Mouse (Mus musculus): Measurements from ENCODE around the gene Dyx1c1. TPM values are rescaled to one million over a fixed set of nuclear protein-coding genes. Genes with fewer than 3 reads are reported as not detected.
A peak's percentile ranks its signal among the peaks of the same experiment; 100 is the strongest.

The Dyx1c1 gene
- polyA plus RNA-seq, 1 experiment from 2014 or later: 0.77 TPM

- no peak for TF ChIP-seq CTCF (IDR thresholded peaks at IDR 0.05)
- in situ Hi-C loops (cut with MboI; ENCODE audit: low pct_unique_long_range_greater_than_20kb): no loop called here
- no peaks in the 10 kb centered on the region for H3K27me3 ChIP-seq
- ChIA-PET POLR2A (no interaction called here), CTCF (interaction anchor here (1.4 to 2.1 kb wide), 2 partner anchors 8 to 48 kb away, joined by 3 to 6 read pairs; partner anchors contain the start of gene Rab27a)
- DNase-seq (ENCODE audit: low read depth, low spot score) (no peak), ATAC-seq (no peak)
Observed at GRCm38 (mm10) chr9:72996806-72997205, 38.2 kb downstream of the Dyx1c1 start.

- POLR2A ChIA-PET: no interaction called here
- no peak for TF ChIP-seq CTCF (IDR thresholded peaks at IDR 0.05)
- CTCF ChIA-PET: interaction anchor here (0.7 to 2.0 kb wide), 2 partner anchors 10 to 11 kb away, joined by 3 to 5 read pairs; no protein-coding TSS in a partner anchor
- no peak for DNase-seq (ENCODE audit: low read depth, low spot score)
- ATAC-seq: no peak
- no peaks in the 10 kb centered on the region for H3K27me3 ChIP-seq
- in situ Hi-C loops (cut with MboI; ENCODE audit: low pct_unique_long_range_greater_than_20kb): no loop called here
Observed at GRCm38 (mm10) chr9:73000487-73000886, 41.9 kb downstream of the Dyx1c1 start.

- ChIA-PET CTCF (interaction anchor here (1.1 kb wide), 1 partner anchor 12 kb away, joined by 4 read pairs; no protein-coding TSS in a partner anchor), POLR2A (no interaction called here)
- in situ Hi-C loops (cut with MboI; ENCODE audit: low pct_unique_long_range_greater_than_20kb): no loop called here
- DNase-seq (ENCODE audit: low read depth, low spot score) (no peak), ATAC-seq (no peak)
- TF ChIP-seq CTCF (IDR thresholded peaks at IDR 0.05): no peak
- no peaks in the 10 kb centered on the region for H3K27me3 ChIP-seq
Observed at GRCm38 (mm10) chr9:73001314-73002011, 42.9 kb downstream of the Dyx1c1 start.

DNA sequence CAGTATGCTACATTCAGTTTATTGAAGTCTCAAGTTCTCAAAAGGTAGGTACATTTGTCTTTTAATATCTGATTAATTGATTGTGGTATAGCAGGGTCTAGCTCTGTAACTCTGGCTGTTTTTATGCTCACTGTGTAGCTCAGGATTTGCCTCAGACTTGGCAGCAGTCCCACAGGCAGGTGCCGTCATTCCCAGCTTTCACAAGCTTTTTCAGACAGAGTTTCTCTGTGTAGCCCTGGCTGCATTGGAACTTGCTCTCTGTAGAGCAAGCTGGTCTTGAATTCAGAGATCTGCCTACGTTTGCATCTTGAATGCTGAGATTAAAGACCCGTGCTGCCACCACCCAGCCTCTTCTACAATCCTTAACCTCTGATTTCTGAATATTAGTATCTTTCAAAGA, 43.6 kb downstream of the Dyx1c1 start:
- no peak for TF ChIP-seq CTCF (IDR thresholded peaks at IDR 0.05)
- no peak for ATAC-seq
- ChIA-PET CTCF (interaction anchor here (1.1 kb wide), 1 partner anchor 11 kb away, joined by 4 read pairs; no protein-coding TSS in a partner anchor), POLR2A (no interaction called here)
- H3K27me3 ChIP-seq: no peaks in the 10 kb centered on the region
- in situ Hi-C loops (cut with MboI; ENCODE audit: low pct_unique_long_range_greater_than_20kb): no loop called here
- DNase-seq (ENCODE audit: low read depth, low spot score): no peak

GRCm38 (mm10) chr9:73004076-73004475, 45.5 kb downstream of the Dyx1c1 start:
- CTCF ChIA-PET: interaction anchor here (1.1 kb wide), 1 partner anchor 9 kb away, joined by 4 read pairs; no protein-coding TSS in a partner anchor
- POLR2A ChIA-PET: no interaction called here

GRCm38 (mm10) chr9:73005106-73005505, 46.5 kb downstream of the Dyx1c1 start:
- POLR2A ChIA-PET: no interaction called here
- H3K27me3 ChIP-seq: no peaks in the 10 kb centered on the region
- CTCF ChIA-PET: no interaction called here
- in situ Hi-C loops (cut with MboI; ENCODE audit: low pct_unique_long_range_greater_than_20kb): no loop called here
- DNase-seq (ENCODE audit: low read depth, low spot score) (no peak), ATAC-seq (no peak)
- TF ChIP-seq CTCF (IDR thresholded peaks at IDR 0.05): no peak

More at GRCm38 (mm10) chr9:73004076-73004475, 45.5 kb downstream of the Dyx1c1 start:
- H3K27me3 ChIP-seq: no peaks in the 10 kb centered on the region
- ATAC-seq: no peak
- in situ Hi-C loops (cut with MboI; ENCODE audit: low pct_unique_long_range_greater_than_20kb): no loop called here
- no peak for TF ChIP-seq CTCF (IDR thresholded peaks at IDR 0.05)
- no peak for DNase-seq (ENCODE audit: low read depth, low spot score)

DNA sequence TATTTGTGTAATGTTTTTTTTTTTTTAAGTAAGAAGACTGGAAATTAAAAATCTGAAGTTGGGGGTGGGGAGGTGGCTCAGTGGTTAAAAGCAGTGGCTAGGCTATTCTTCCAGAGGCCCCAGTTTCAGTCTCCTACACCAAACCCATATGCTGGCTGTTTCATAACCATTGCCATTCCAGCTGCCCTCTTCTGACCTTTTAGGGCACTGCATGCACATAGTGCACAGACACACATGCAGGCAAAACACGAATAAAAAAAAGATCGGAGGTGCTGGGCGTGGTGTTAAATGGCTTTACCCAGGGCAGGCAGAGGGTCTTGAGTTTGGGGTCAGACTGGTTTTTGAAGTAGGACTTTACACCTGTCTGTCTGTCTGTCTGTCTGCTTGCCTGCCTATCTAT, 47.6 kb downstream of the Dyx1c1 start:
- TF ChIP-seq CTCF (IDR thresholded peaks at IDR 0.05): peak; percentile 45
- ChIA-PET CTCF (no interaction called here), POLR2A (no interaction called here)
- no peak for ATAC-seq
- in situ Hi-C loops (cut with MboI; ENCODE audit: low pct_unique_long_range_greater_than_20kb): no loop called here
- H3K27me3 ChIP-seq: no peaks in the 10 kb centered on the region
- DNase-seq (ENCODE audit: low read depth, low spot score): no peak

DNA sequence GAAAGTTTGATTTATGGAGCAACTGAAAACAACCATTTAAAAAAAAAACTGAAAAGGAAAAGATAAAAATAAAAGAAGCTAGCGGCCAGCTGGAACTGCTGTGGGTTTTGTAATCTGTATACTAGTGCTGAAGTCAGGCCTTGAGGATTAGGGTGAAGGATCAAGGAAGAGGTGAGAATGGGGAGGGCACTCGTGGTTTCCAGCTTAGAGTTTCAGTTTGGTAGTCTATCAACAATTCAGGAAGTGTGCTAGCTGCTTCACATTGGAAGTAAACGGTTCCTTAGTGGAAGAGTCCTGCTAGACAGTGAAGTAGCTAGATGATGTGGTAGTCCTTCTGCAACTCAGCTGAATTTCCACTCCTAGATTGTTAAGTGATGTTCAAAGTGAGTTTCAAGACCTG, 49.8 kb downstream of the Dyx1c1 start:
- ATAC-seq (no peak), DNase-seq (ENCODE audit: low read depth, low spot score) (no peak)
- no peaks in the 10 kb centered on the region for H3K27me3 ChIP-seq
- in situ Hi-C loops (cut with MboI; ENCODE audit: low pct_unique_long_range_greater_than_20kb): no loop called here
- ChIA-PET CTCF (interaction anchor here (1.3 kb wide), 1 partner anchor 24 kb away, joined by 3 read pairs; no protein-coding TSS in a partner anchor), POLR2A (interaction anchor here (0.7 kb wide), 1 partner anchor 200 kb away, joined by 4 read pairs; no protein-coding TSS in a partner anchor)
- TF ChIP-seq CTCF (IDR thresholded peaks at IDR 0.05): no peak

GRCm38 (mm10) chr9:73012629-73013028, 54.0 kb downstream of the Dyx1c1 start:
- ATAC-seq: no peak
- ChIA-PET CTCF (interaction anchor here (0.9 to 1.6 kb wide), 7 partner anchors 8 to 79 kb away, joined by 3 to 4 read pairs (median 3); no protein-coding TSS in a partner anchor), POLR2A (interaction anchor here (0.5 kb wide), 1 partner anchor 213 kb away, joined by 3 read pairs; no protein-coding TSS in a partner anchor)
- in situ Hi-C loops (cut with MboI; ENCODE audit: low pct_unique_long_range_greater_than_20kb): no loop called here
- no peak for TF ChIP-seq CTCF (IDR thresholded peaks at IDR 0.05)
- no peak for DNase-seq (ENCODE audit: low read depth, low spot score)
- no peaks in the 10 kb centered on the region for H3K27me3 ChIP-seq

DNA sequence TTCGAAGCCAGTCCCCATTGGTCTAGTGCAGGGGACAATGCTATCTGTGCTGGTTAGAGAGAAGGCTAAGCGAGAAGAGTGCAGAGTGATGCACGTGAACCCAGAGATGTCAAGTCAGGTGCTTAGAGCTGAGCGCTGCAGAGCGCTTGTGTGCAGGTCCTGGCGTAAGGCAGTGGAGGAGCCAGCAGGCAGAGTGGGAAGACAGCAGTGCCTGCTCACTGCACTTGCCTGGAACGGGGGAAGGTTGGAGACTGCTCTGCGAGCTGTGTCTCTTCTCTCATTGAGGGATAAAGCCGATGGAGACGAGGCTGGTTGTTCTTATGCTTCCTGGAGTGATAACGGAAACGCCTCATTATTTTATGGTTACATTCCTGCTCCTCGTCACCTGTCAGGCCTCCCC, 56.1 kb downstream of the Dyx1c1 start:
- CTCF ChIA-PET: interaction anchor here (2.0 kb wide), 1 partner anchor 77 kb away, joined by 5 read pairs; no protein-coding TSS in a partner anchor
- in situ Hi-C loops (cut with MboI; ENCODE audit: low pct_unique_long_range_greater_than_20kb): no loop called here
- no peaks in the 10 kb centered on the region for H3K27me3 ChIP-seq
- DNase-seq (ENCODE audit: low read depth, low spot score) (no peak), ATAC-seq (no peak)
- POLR2A ChIA-PET: no interaction called here
- no peak for TF ChIP-seq CTCF (IDR thresholded peaks at IDR 0.05)

DNA sequence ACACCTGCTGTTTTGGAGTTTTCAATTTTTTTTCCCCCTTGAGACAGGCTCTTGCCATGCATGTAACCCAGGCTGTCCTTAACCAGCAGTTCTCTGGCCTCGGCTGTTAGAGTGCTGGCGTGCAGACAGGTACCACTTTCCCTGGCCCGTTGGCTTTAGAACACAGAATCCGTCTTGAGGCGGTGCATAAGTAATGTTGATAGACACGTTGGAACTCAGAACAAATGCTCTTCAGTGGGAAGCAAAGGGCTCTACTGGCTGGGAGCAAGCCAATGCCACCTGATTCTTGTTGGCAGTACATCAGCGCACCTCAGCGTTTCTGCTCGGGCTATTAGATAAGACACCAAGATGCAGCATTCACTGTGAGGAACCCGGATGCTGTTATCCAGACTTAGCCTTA, 61.3 kb downstream of the Dyx1c1 start:
- ChIA-PET POLR2A (no interaction called here), CTCF (no interaction called here)

More for the DNA sequence above, 61.3 kb downstream of the Dyx1c1 start:
- H3K27me3 ChIP-seq: no peaks in the 10 kb centered on the region
- DNase-seq (ENCODE audit: low read depth, low spot score) (no peak), ATAC-seq (no peak)
- in situ Hi-C loops (cut with MboI; ENCODE audit: low pct_unique_long_range_greater_than_20kb): no loop called here
- no peak for TF ChIP-seq CTCF (IDR thresholded peaks at IDR 0.05)

Measured in Patski (cell line).